Mouse (Mus musculus) CH12.LX (cell line): ENCODE measurements at regions not wholly inside any gene's neighbourhood (a gene's known extent, or its start where the extent isn't known, plus 50 kb on each side); places are given as distances from the start of the nearest gene placed in this dataset.

Experiments used
- CHD2 ChIP-seq: IDR thresholded peaks from 2 replicates; pipeline ENCODE4 v1.6.1; 2011; ENCODE audit warnings: low read length, improper control_type of control experiment
- CTCF ChIP-seq, 2 experiments: IDR thresholded peaks in 1 of 2; conservative IDR thresholded peaks in 1 of 2; 2 replicates each; pipeline ENCODE4 v1.5.1; 2011 to 2012; ENCODE audit warnings: low read depth in 2 of 2, low read length in 2 of 2, improper control_type of control experiment in 1 of 2, inconsistent platforms in 1 of 2, mild to moderate bottlenecking in 1 of 2, moderate library complexity in 1 of 2
- EP300 ChIP-seq: IDR thresholded peaks from 2 replicates; pipeline ENCODE4 v1.6.1; 2011; ENCODE audit warnings: low read length, improper control_type of control experiment
- HCFC1 ChIP-seq: IDR thresholded peaks from 2 replicates; pipeline ENCODE4 v1.6.1; 2012; ENCODE audit warnings: low read depth, mild to moderate bottlenecking, inconsistent platforms, low read length, improper control_type of control experiment
- MAFK ChIP-seq: IDR thresholded peaks from 2 replicates; pipeline ENCODE4 v1.6.1; 2011; ENCODE audit warnings: low read length, improper control_type of control experiment; ENCODE audit not compliant: insufficient replicate concordance
- MAX ChIP-seq: IDR thresholded peaks from 2 replicates; pipeline ENCODE4 v1.6.1; 2011; ENCODE audit warnings: low read length, improper control_type of control experiment
- POLR2A ChIP-seq: IDR thresholded peaks from 2 replicates; pipeline ENCODE4 v1.6.1; 2011; ENCODE audit warnings: low read depth, mild to moderate bottlenecking, improper control_type of control experiment, low read length
- TCF12 ChIP-seq: IDR thresholded peaks from 2 replicates; pipeline ENCODE4 v1.6.1; 2014; ENCODE audit warnings: low read depth, mild to moderate bottlenecking, inconsistent platforms, low read length, improper control_type of control experiment
- USF2 ChIP-seq: conservative IDR thresholded peaks from 2 replicates; pipeline ENCODE4 v1.6.1; 2011; ENCODE audit warnings: low read depth, low read length, improper control_type of control experiment

GRCm38 (mm10) chr11:71480094-71480493, 249.6 kb upstream of the Nlrp1b start:
- TF ChIP-seq POLR2A (no peak), EP300 (no peak), CHD2 (no peak), MAFK (no peak), HCFC1 (no peak), TCF12 (no peak), CTCF (conservative IDR thresholded peaks at IDR 0.05 in 1 of 2, IDR thresholded peaks at IDR 0.05 in 1 of 2; ENCODE audit: low read depth in 2 of 2, low read length in 2 of 2) (peak in 1 of 2 experiments; percentile 54; a peak in 2 of 4 replicates), MAX (no peak), USF2 (no peak)
